Mouse (Mus musculus): ENCODE measurements around the gene Gm21915. TPM values are rescaled to one million over a fixed set of nuclear protein-coding genes. Genes with fewer than 3 reads are reported as not detected.

Gene Gm21915
- polyA plus RNA-seq, 1 experiment from 2014 or later = not detected

GRCm38 (mm10) chr9:40709587-40709986 is 39.2 kb downstream of the Gm21915 start:
- Histone ChIP-seq H3K4me2 (replicated peaks; ENCODE audit: low read depth, low read length) (no peak overlapping the region), H3K27ac (ENCODE audit: low read length) (peak overlapping the region; percentile 69), H3K9ac (replicated peaks; ENCODE audit: low read length) (no peak overlapping the region), H3K4me3 (ENCODE audit: low read length) (no peak overlapping the region), H3K9me3 (ENCODE audit: low read length) (no peaks in the 10 kb centered on the region), H3K27me3 (ENCODE audit: insufficient read depth, low read length) (no peaks in the 10 kb centered on the region), H3K36me3 (ENCODE audit: insufficient read depth, low read length) (no peaks in the 10 kb centered on the region), H3K4me1 (ENCODE audit: insufficient read depth, low read length) (peaks cover 46% of the 10 kb centered on the region)
- WGBS = 43% methylated on average over 3 of the region's 3 CpGs
- ATAC-seq (ENCODE audit: low FRiP score, low TSS enrichment) = no peak

GRCm38 (mm10) chr9:40709991-40710390 is 39.6 kb downstream of the Gm21915 start:
- WGBS = 49% methylated on average over 3 of the region's 3 CpGs
- no peaks in the 10 kb centered on the region for H3K27me3 ChIP-seq (ENCODE audit: insufficient read depth, low read length)
- H3K4me3 ChIP-seq (ENCODE audit: low read length) = no peak overlapping the region
- no peak overlapping the region for H3K4me2 ChIP-seq (replicated peaks; ENCODE audit: low read depth, low read length)
- no peaks in the 10 kb centered on the region for H3K9me3 ChIP-seq (ENCODE audit: low read length)
- peaks cover 45% of the 10 kb centered on the region for H3K4me1 ChIP-seq (ENCODE audit: insufficient read depth, low read length)
- no peak for ATAC-seq (ENCODE audit: low FRiP score, low TSS enrichment)
- H3K9ac ChIP-seq (replicated peaks; ENCODE audit: low read length) = no peak overlapping the region
- peak overlapping the region; percentile 69 for H3K27ac ChIP-seq (ENCODE audit: low read length)
- H3K36me3 ChIP-seq (ENCODE audit: insufficient read depth, low read length) = no peaks in the 10 kb centered on the region

- no peak overlapping the region for H3K4me3 ChIP-seq (ENCODE audit: low read length)
These were observed 41.2 kb downstream of the Gm21915 start for GRCm38 (mm10) chr9:40711654-40712053.

GRCm38 (mm10) chr9:40717182-40717874 is 46.9 kb downstream of the Gm21915 start:
- H3K4me3 ChIP-seq (ENCODE audit: low read length) = peak overlapping the region; percentile 19
- peak overlapping the region; percentile 79 for H3K27ac ChIP-seq (ENCODE audit: low read length)
- WGBS = 32% methylated on average over 18 of the region's 18 CpGs
- peak overlapping the region; percentile 43 for H3K4me2 ChIP-seq (replicated peaks; ENCODE audit: low read depth, low read length)
- no peaks in the 10 kb centered on the region for H3K36me3 ChIP-seq (ENCODE audit: insufficient read depth, low read length)
- peaks cover 48% of the 10 kb centered on the region for H3K4me1 ChIP-seq (ENCODE audit: insufficient read depth, low read length)
- peak; percentile 75 for ATAC-seq (ENCODE audit: low FRiP score, low TSS enrichment)
- peak overlapping the region; percentile 44 for H3K9ac ChIP-seq (replicated peaks; ENCODE audit: low read length)
- no peaks in the 10 kb centered on the region for H3K9me3 ChIP-seq (ENCODE audit: low read length)
- no peaks in the 10 kb centered on the region for H3K27me3 ChIP-seq (ENCODE audit: insufficient read depth, low read length)

More at GRCm38 (mm10) chr9:40711654-40712053, 41.2 kb downstream of the Gm21915 start:
- no peaks in the 10 kb centered on the region for H3K27me3 ChIP-seq (ENCODE audit: insufficient read depth, low read length)
- WGBS = 61% methylated on average over 4 of the region's 4 CpGs
- no peak for ATAC-seq (ENCODE audit: low FRiP score, low TSS enrichment)
- H3K36me3 ChIP-seq (ENCODE audit: insufficient read depth, low read length) = no peaks in the 10 kb centered on the region
- H3K9me3 ChIP-seq (ENCODE audit: low read length) = no peaks in the 10 kb centered on the region
- H3K9ac ChIP-seq (replicated peaks; ENCODE audit: low read length) = no peak overlapping the region
- H3K27ac ChIP-seq (ENCODE audit: low read length) = no peak overlapping the region
- no peak overlapping the region for H3K4me2 ChIP-seq (replicated peaks; ENCODE audit: low read depth, low read length)
- H3K4me1 ChIP-seq (ENCODE audit: insufficient read depth, low read length) = peaks cover 40% of the 10 kb centered on the region

DNA sequence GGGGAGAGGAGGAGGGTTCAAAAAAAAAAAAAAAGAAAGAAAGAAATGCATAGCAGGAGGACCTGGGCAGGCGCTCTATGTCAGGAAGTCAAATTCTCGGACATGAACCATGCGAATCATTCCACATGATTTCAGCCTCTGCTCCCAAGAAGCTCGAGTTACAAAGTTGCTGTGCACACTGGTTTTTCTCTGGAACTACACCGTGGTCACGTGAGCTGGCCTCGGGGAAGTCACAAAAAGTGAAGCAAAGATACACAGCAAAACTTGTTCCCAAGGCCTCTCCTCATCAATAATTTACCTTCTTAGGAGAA is 47.4 kb downstream of the Gm21915 start:
- 2% methylated on average over 7 of the region's 7 CpGs for WGBS
- H3K36me3 ChIP-seq (ENCODE audit: insufficient read depth, low read length) = no peaks in the 10 kb centered on the region
- peak; percentile 78 for ATAC-seq (ENCODE audit: low FRiP score, low TSS enrichment)

More for the DNA sequence above, 47.4 kb downstream of the Gm21915 start:
- H3K4me3 ChIP-seq (ENCODE audit: low read length) = peak overlapping the region; percentile 19; the same call in 1 of the 2 replicates
- H3K4me1 ChIP-seq (ENCODE audit: insufficient read depth, low read length) = peaks cover 53% of the 10 kb centered on the region
- H3K27ac ChIP-seq (ENCODE audit: low read length) = peak overlapping the region; percentile 60; the same call in 1 of the 2 replicates
- H3K27me3 ChIP-seq (ENCODE audit: insufficient read depth, low read length) = no peaks in the 10 kb centered on the region
- H3K4me2 ChIP-seq (replicated peaks; ENCODE audit: low read depth, low read length) = peak overlapping the region; percentile 43
- peak overlapping the region; percentile 44 for H3K9ac ChIP-seq (replicated peaks; ENCODE audit: low read length)
- H3K9me3 ChIP-seq (ENCODE audit: low read length) = no peaks in the 10 kb centered on the region

Other genes with a start within 250 kb of the Gm21915 start
- gene Gramd1b, start 139.2 kb upstream of the Gm21915 start, polyA plus RNA-seq (2015; fragmentation: Nextera tagmentation; extraction: Ambion mirVana) = 11.0 and 13.7 TPM in 2 replicates
- 28.0 and 31.3 TPM in 2 replicates for gene Clmp, start 15.3 kb downstream of the Gm21915 start, polyA plus RNA-seq (2015; fragmentation: Nextera tagmentation; extraction: Ambion mirVana)
- gene Hspa8, start 130.4 kb downstream of the Gm21915 start, polyA plus RNA-seq (2015; fragmentation: Nextera tagmentation; extraction: Ambion mirVana) = 2,859 and 3,187 TPM in 2 replicates
- not detected in 2 replicates for gene Bsx, start 203.5 kb downstream of the Gm21915 start, polyA plus RNA-seq (2015; fragmentation: Nextera tagmentation; extraction: Ambion mirVana)

All from kidney, embryonic 16.5 days (tissue).